Mouse (Mus musculus): ENCODE measurements around the gene Ndufs2.

GRCm38 (mm10) chr1:171280916-171281527 lies 29.8 kb upstream of the Ndufs2 start, which contains the start of gene Ppox:
- TF ChIP-seq CTCF (IDR thresholded peaks at IDR 0.05; ENCODE audit: control insufficient read depth, insufficient read depth, insufficient read length) (no peak), CEBPB (IDR thresholded peaks at IDR 0.05; ENCODE audit: low read depth) (no peak), USF1 (IDR thresholded peaks at IDR 0.05; ENCODE audit: low read depth) (no peak), MAX (IDR thresholded peaks at IDR 0.05) (no peak)

Data from C2C12 (cell line).